Mouse (Mus musculus) cortical plate, adult 2 months (tissue): Measurements from ENCODE around the gene Tmc6.

Experiments
- CTCF ChIP-seq: fragments of 200-500 bp; IDR thresholded peaks from 2 replicates; pipeline ENCODE4 v1.5.1; 2011; ENCODE audit warnings: mild to moderate bottlenecking, control low read depth, low read length; ENCODE audit not compliant: insufficient read depth; ENCODE audit errors: extremely low read depth
- POLR2A ChIP-seq: fragments of 200-500 bp; IDR thresholded peaks from 2 replicates; pipeline ENCODE4 v1.6.1; 2011; ENCODE audit warnings: mild to moderate bottlenecking, low read length, control low read depth; ENCODE audit not compliant: insufficient read depth; ENCODE audit errors: extremely low read depth

DNA sequence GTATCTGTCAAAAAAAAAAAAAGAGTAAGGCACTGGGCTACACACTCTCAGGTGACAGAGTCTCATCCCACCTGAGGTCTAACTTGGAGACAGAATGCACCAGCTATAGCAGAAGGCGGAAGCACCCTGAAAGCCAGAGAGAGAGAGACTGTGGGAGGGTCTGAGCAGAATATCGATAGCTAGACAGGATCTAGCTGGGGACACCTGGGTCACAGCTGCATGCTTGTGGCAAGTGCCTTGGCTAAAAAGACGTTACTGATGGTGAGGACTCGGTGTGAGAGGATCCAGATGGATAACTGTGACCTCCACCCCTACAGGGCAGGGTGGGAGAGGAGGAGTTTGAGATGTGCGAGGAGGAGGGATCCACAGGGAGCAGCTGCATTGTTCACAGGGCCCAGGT is 15.0 kb upstream of the Tmc6 start:
- no peak for TF ChIP-seq CTCF
- no peak for TF ChIP-seq POLR2A
